Mouse (Mus musculus) midbrain, embryonic 16.5 days (tissue): ENCODE data around the gene Rab11b. TPM values are rescaled to one million over a fixed set of nuclear protein-coding genes. Genes with fewer than 3 reads are reported as not detected.

Experiments
- ATAC-seq: fragments of 200-750 bp; cut with Nextera tagmentation; 2 replicates; pipeline ENCODE4 v1.8.0; 2017; ENCODE audit warnings: moderate TSS enrichment
- H3K27ac ChIP-seq: fragments of 300-500 bp; sonication (generic); 2 replicates; pipeline ENCODE4 v1.5.1; 2014; ENCODE audit warnings: mild to moderate bottlenecking, low read length, mixed read lengths
- H3K27me3 ChIP-seq: fragments of 300-500 bp; sonication (generic); 2 replicates; pipeline ENCODE4 v1.6.1; 2014; ENCODE audit warnings: low read depth, low read length, mixed read lengths; ENCODE audit not compliant: control insufficient read depth, insufficient read depth
- H3K36me3 ChIP-seq: fragments of 300-500 bp; sonication (generic); 2 replicates; pipeline ENCODE4 v1.6.1; 2014; ENCODE audit warnings: mild to moderate bottlenecking, low read length, moderate library complexity, mixed read lengths; ENCODE audit not compliant: control insufficient read depth, insufficient read depth
- H3K4me1 ChIP-seq: fragments of 300-500 bp; sonication (generic); 2 replicates; pipeline ENCODE4 v1.6.1; 2014; ENCODE audit warnings: mild to moderate bottlenecking, low read length, mixed read lengths; ENCODE audit not compliant: control insufficient read depth, insufficient read depth
- H3K4me2 ChIP-seq: fragments of 300-500 bp; sonication (generic); 2 replicates; pipeline ENCODE4 v1.6.1; 2014; ENCODE audit warnings: mild to moderate bottlenecking, low read length, mixed read lengths
- H3K4me3 ChIP-seq: fragments of 300-500 bp; sonication (generic); 2 replicates; pipeline ENCODE4 v1.5.1; 2014; ENCODE audit warnings: low read depth, mild to moderate bottlenecking, low read length, moderate library complexity, mixed read lengths
- H3K9ac ChIP-seq: fragments of 300-500 bp; sonication (generic); 2 replicates; pipeline ENCODE4 v1.6.1; 2014; ENCODE audit warnings: low read depth, low read length, mixed read lengths
- H3K9me3 ChIP-seq: fragments of 300-500 bp; sonication (generic); replicated peaks from 2 replicates; pipeline ENCODE4 v1.6.1; 2014; ENCODE audit warnings: mild to moderate bottlenecking, low read length, mixed read lengths; ENCODE audit not compliant: control insufficient read depth, poor library complexity, severe bottlenecking
- WGBS: fragments of 180-500 bp; shearing (Covaris S2); extraction: QIAGEN DNeasy Blood & Tissue Kit; methylation state at CpG from one replicate; pipeline ENCODE4 v1.1.7; 2014; 5-methylcytosine and 5-hydroxymethylcytosine counted together
- polyA plus RNA-seq: library from polyadenylated mRNA; unstranded; fragments of >200 nt; fragmentation: Nextera tagmentation; extraction: Ambion mirVana; gene quantifications from 2 replicates; pipeline ENCODE4 v1.2.1, GENCODE M21; 2015

Gene Rab11b
- polyA plus RNA-seq, 1 experiment from 2014 or later = 503 TPM

DNA sequence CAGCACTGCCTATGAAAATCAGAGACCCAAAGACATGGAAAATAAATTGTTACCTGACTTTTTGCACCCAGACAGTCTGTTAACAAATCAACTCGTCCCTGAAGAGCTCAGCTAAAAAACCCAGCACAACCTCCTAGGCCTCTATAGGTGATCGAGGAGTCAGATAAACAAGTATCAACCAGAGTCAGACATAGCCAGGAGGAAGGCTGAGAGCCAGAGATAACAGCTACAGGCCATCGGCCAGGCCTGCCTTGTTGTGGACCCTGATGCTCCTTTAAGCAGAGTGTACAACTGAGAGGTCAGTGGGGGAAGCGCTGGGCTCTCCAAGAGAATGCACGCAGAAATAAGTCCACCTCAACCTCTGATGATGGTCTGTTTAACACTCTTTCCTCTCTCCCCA, 47.1 kb downstream of the Rab11b start:
- Histone ChIP-seq H3K9me3 (no peaks in the 10 kb centered on the region), H3K27ac (no peak overlapping the region), H3K4me3 (no peak overlapping the region), H3K9ac (no peak overlapping the region), H3K4me2 (no peak overlapping the region), H3K27me3 (no peaks in the 10 kb centered on the region), H3K4me1 (no peaks in the 10 kb centered on the region), H3K36me3 (peaks cover 5% of the 10 kb centered on the region; the same call in 1 of the 2 replicates)
- ATAC-seq = no peak
- WGBS = 81% methylated on average over 5 of the region's 5 CpGs

DNA sequence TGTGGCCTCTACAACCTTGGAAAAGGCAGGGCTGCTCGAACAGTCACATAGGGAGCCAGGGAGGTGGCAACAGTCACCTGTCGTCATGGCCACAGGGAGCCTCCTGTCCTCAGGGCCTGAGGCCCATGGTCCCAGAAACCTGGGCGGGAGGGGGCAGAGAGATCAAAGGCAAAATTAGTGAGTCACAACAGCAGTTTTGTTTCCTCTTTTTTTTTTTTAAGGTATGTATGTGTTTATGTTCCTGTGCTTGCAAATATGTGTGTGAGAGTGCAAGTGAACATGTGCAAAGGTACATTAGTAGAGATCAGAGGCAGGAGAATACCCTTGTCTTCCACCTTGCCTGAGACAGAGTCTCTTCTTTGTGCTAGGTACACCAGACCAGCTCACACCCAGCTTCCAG, 50.5 kb downstream of the Rab11b start:
- Histone ChIP-seq H3K4me1 (no peaks in the 10 kb centered on the region), H3K36me3 (peaks cover 5% of the 10 kb centered on the region; the same call in 1 of the 2 replicates), H3K9me3 (no peaks in the 10 kb centered on the region), H3K9ac (no peak overlapping the region), H3K27me3 (no peaks in the 10 kb centered on the region), H3K4me2 (no peak overlapping the region), H3K27ac (no peak overlapping the region), H3K4me3 (no peak overlapping the region)
- 81% methylated on average over 3 of the region's 3 CpGs for WGBS
- no peak for ATAC-seq

DNA sequence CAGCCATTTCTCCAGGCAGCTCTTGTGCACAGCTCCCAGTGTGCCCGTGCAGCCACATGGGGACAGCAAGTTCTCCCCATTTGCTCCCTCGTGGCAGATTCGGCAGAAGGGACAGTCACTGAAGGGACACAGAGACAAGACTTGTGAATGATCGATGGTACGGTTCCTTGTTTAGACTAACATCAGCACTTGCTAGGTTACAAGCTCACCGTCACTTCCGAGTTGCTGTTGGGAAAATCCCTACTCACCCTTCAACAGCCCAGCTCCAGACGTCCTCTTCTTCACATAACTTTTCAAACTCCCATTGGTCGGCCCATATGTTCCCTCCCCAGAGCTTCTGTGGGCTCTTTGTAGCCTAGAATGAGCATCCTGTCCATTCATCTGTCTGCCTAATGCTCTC, 57.2 kb downstream of the Rab11b start:
- Histone ChIP-seq H3K4me3 (no peak overlapping the region), H3K27ac (no peak overlapping the region), H3K36me3 (peaks cover 16% of the 10 kb centered on the region), H3K9me3 (no peaks in the 10 kb centered on the region), H3K4me1 (no peaks in the 10 kb centered on the region), H3K9ac (no peak overlapping the region), H3K27me3 (no peaks in the 10 kb centered on the region), H3K4me2 (no peak overlapping the region)
- no peak for ATAC-seq
- 93% methylated on average over 9 of the region's 9 CpGs for WGBS

DNA sequence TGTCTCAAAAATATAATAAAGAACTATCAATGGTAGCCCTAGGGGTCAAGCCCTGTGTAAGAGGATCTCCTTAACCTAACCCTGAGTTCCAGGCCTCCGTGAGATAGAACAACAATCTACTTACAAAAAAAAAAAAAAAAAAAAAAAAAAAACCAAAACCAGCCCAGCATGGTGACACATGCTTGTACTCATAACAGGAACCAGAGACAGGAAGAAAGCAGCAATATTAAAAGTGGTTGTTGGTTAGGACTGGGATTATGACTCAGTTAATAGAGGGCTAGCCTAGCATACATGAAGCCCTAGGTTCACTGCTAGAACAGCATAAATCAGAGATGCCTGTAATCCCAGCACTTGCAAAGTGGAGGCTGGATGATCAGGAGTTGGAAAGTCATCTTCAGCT, 58.2 kb downstream of the Rab11b start:
- Histone ChIP-seq H3K4me1 (no peaks in the 10 kb centered on the region), H3K27ac (no peak overlapping the region), H3K27me3 (no peaks in the 10 kb centered on the region), H3K4me2 (no peak overlapping the region), H3K36me3 (peaks cover 16% of the 10 kb centered on the region), H3K9me3 (no peaks in the 10 kb centered on the region), H3K9ac (no peak overlapping the region), H3K4me3 (no peak overlapping the region)
- no peak for ATAC-seq
- 80% methylated on average over 1 of the region's 1 CpGs for whole genome bisulfite sequencing

GRCm38 (mm10) chr17:33695471-33695870, 64.9 kb downstream of the Rab11b start:
- Histone ChIP-seq H3K36me3 (peaks cover 16% of the 10 kb centered on the region), H3K27me3 (no peaks in the 10 kb centered on the region), H3K27ac (no peak overlapping the region), H3K9me3 (no peaks in the 10 kb centered on the region), H3K4me1 (no peaks in the 10 kb centered on the region), H3K4me2 (no peak overlapping the region), H3K4me3 (no peak overlapping the region), H3K9ac (no peak overlapping the region)
- WGBS = 86% methylated on average over 1 of the region's 1 CpGs
- ATAC-seq = no peak

Other genes starting within 250 kb of the Rab11b start
- 62.2 and 66.8 TPM in 2 replicates for gene Adamts10, start 236.3 kb downstream of the Rab11b start, polyA plus RNA-seq
- gene Myo1f, start 204.8 kb downstream of the Rab11b start, polyA plus RNA-seq = 1.5 and 1.6 TPM in 2 replicates
- 68.1 and 75.1 TPM in 2 replicates for gene Zfp414, start 131.4 kb downstream of the Rab11b start, polyA plus RNA-seq
- gene Pram1, start 122.5 kb downstream of the Rab11b start, polyA plus RNA-seq = 0.40 TPM in 1 of 2 replicates, not detected in the other
- 190 and 198 TPM in 2 replicates for gene Hnrnpm, start 73.7 kb downstream of the Rab11b start, polyA plus RNA-seq
- 62.9 and 74.6 TPM in 2 replicates for gene March2, start 41.9 kb downstream of the Rab11b start, polyA plus RNA-seq
- gene Angptl4, start 21.3 kb upstream of the Rab11b start, polyA plus RNA-seq = 16.8 and 17.4 TPM in 2 replicates
- 49.0 and 52.6 TPM in 2 replicates for gene Kank3, start 50.0 kb upstream of the Rab11b start, polyA plus RNA-seq
- gene Rps28, start 64.0 kb upstream of the Rab11b start, polyA plus RNA-seq = 407 and 416 TPM in 2 replicates
- gene Ndufa7, start 64.0 kb upstream of the Rab11b start, polyA plus RNA-seq = 428 and 439 TPM in 2 replicates
- 49.9 and 52.4 TPM in 2 replicates for gene Cd320, start 82.6 kb upstream of the Rab11b start, polyA plus RNA-seq
- not detected in 2 replicates for gene Gm7029, start 113.3 kb upstream of the Rab11b start, polyA plus RNA-seq
- gene Kifc1, start 130.1 kb upstream of the Rab11b start, polyA plus RNA-seq = 1.4 and 2.8 TPM in 2 replicates
- gene Platr17, start 144.6 kb upstream of the Rab11b start, polyA plus RNA-seq = 0.36 and 0.55 TPM in 2 replicates
- 55.1 and 59.7 TPM in 2 replicates for gene Daxx, start 148.9 kb upstream of the Rab11b start, polyA plus RNA-seq
- gene Tapbp, start 155.4 kb upstream of the Rab11b start, polyA plus RNA-seq = 21.1 and 26.1 TPM in 2 replicates
- gene Zbtb22, start 155.4 kb upstream of the Rab11b start, polyA plus RNA-seq = 16.8 TPM in 2 replicates
- 54.9 and 57.2 TPM in 2 replicates for gene Rgl2, start 169.0 kb upstream of the Rab11b start, polyA plus RNA-seq
- 186 and 191 TPM in 2 replicates for gene Pfdn6, start 179.8 kb upstream of the Rab11b start, polyA plus RNA-seq
- 19.2 TPM in 2 replicates for gene Wdr46, start 180.1 kb upstream of the Rab11b start, polyA plus RNA-seq
- 15.2 and 16.6 TPM in 2 replicates for gene B3galt4, start 191.0 kb upstream of the Rab11b start, polyA plus RNA-seq
- gene Vps52, start 195.3 kb upstream of the Rab11b start, polyA plus RNA-seq = 78.3 and 80.5 TPM in 2 replicates
- gene Rps18, start 195.5 kb upstream of the Rab11b start, polyA plus RNA-seq = 620 and 627 TPM in 2 replicates
- gene H2-K1, start 239.8 kb upstream of the Rab11b start, polyA plus RNA-seq = 11.0 and 13.1 TPM in 2 replicates